Mouse (Mus musculus) cerebellum, adult 11 months (tissue): ENCODE measurements around the gene Cachd1.

Source experiments
- DNase-seq: peaks from one replicate; pipeline ENCODE4 v3.0.0; 2022

The Cachd1 gene

DNA sequence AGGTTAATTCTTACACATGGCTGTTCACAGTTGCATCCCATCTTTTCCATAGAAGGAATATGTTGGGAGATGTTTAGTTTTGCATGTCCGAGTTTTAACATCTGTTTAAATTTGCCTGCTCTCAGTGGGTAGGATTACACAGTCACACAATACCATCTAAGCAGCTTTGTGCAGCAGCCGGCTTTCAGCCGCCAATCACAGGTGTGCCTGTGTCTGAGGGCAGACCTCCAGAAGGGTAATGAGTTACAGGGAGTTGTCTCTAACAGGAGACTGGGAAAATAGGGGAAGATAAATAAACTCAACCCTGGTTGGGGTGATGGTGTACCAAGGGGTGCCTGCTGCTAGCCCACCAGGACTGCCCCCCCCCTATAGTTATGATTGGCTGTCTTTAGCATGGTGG, 299.9 kb downstream of the Cachd1 start:
- DNase-seq: no peak
